Mouse (Mus musculus) testis, adult 2 months (tissue): ENCODE measurements around the gene Rnase9.

Source experiments
- CTCF ChIP-seq: fragments of 200-500 bp; IDR thresholded peaks from 2 replicates; pipeline ENCODE4 v1.5.1; 2012; ENCODE audit warnings: low read depth, mild to moderate bottlenecking, inconsistent platforms, low read length, moderate library complexity; ENCODE audit not compliant: control insufficient read depth, insufficient read depth, insufficient replicate concordance
- POLR2A ChIP-seq: fragments of 200-500 bp; IDR thresholded peaks from 2 replicates; pipeline ENCODE4 v1.6.1; 2012; ENCODE audit warnings: low read depth, mild to moderate bottlenecking, inconsistent platforms, low read length, moderate library complexity; ENCODE audit not compliant: control insufficient read depth

DNA sequence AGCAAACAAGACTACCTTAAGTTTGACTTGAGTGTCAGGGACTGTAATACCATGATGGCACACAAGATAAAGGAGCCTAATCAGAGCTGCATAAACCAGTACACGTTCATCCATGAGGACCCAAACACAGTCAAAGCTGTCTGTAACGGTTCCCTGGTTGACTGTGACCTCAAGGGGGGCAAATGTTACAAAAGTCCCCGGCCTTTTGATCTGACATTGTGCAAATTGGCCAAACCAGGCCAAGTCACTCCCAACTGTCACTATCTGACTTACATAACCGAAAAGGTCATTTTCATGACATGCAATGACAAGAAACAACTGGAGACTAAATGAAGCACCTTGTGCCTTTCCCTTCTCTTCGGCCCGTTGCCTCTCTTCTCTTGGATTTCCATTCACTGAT is 32.1 kb downstream of the Rnase9 start:
- TF ChIP-seq POLR2A (no peak), CTCF (no peak)
